Mouse (Mus musculus) G1E (cell line): ENCODE data around the gene Vmp1.

Source experiments
- CTCF ChIP-seq: IDR thresholded peaks from 2 replicates; pipeline ENCODE4 v1.5.1; 2012; ENCODE audit warnings: low read depth, low read length, inconsistent platforms, mixed read lengths
- GATA1 ChIP-seq: IDR thresholded peaks from 2 replicates; pipeline ENCODE4 v1.6.1; 2012; ENCODE audit warnings: borderline replicate concordance, low read length, inconsistent platforms, mixed read lengths
- TAL1 ChIP-seq: conservative IDR thresholded peaks from 2 replicates; pipeline ENCODE4 v1.6.1; 2012; ENCODE audit warnings: low read depth, low read length, inconsistent platforms, mixed read lengths

DNA sequence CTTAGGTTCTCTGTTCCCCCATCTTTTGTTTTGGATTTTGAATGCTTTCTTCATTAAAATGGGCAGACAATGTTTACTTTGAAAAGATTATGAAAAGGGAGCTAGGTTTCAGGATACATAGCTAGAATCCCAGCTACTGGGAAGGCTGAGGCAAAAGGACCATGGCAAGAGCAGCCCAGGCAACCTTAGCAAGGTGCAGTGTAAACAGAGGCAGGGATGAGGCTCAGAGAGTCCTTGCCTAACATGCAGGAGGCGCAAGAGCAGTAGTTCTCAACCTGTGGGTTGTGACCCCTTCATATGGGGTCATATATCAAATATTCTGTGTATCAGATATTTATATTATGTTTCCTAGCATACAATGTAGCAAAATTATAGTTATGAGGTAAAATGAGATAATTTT, 1.7 kb upstream of the Vmp1 start:
- TF ChIP-seq TAL1 (no peak), CTCF (no peak), GATA1 (no peak)
